Mouse (Mus musculus): ENCODE measurements around the gene Iqce. TPM values are rescaled to one million over a fixed set of nuclear protein-coding genes. Genes with fewer than 3 reads are reported as not detected.

Iqce gene
- polyA plus RNA-seq, 1 experiment = 27.9 TPM

GRCm38 (mm10) chr5:140651231-140651630 lies 50.9 kb downstream of the Iqce start:
- TF ChIP-seq CTCF (IDR thresholded peaks at IDR 0.05; ENCODE audit: borderline replicate concordance, insufficient read depth, low read length) (no peak), POLR2A (IDR thresholded peaks at IDR 0.05; ENCODE audit: low read depth, low read length) (no peak)
- Histone ChIP-seq H3K4me1 (ENCODE audit: control insufficient read depth, insufficient read depth, low read length) (0 out of 2 replicates have a peak, but pooled peaks cover 2% of the 10 kb centered on the region), H3K4me3 (ENCODE audit: insufficient read depth, low read length) (no peak overlapping the region), H3K27ac (ENCODE audit: insufficient read depth, low read length) (no peak overlapping the region)

GRCm38 (mm10) chr5:140649881-140650414 lies 52.2 kb downstream of the Iqce start:
- no peak overlapping the region for H3K4me3 ChIP-seq (ENCODE audit: insufficient read depth, low read length)
- H3K4me1 ChIP-seq (ENCODE audit: control insufficient read depth, insufficient read depth, low read length) = 0 out of 2 replicates have a peak, but pooled peaks cover 2% of the 10 kb centered on the region
- TF ChIP-seq CTCF (IDR thresholded peaks at IDR 0.05; ENCODE audit: borderline replicate concordance, insufficient read depth, low read length) = no peak
- no peak for TF ChIP-seq POLR2A (IDR thresholded peaks at IDR 0.05; ENCODE audit: low read depth, low read length)
- no peak overlapping the region for H3K27ac ChIP-seq (ENCODE audit: insufficient read depth, low read length)

- TF ChIP-seq CTCF (IDR thresholded peaks at IDR 0.05; ENCODE audit: borderline replicate concordance, insufficient read depth, low read length) = no peak
- TF ChIP-seq POLR2A (IDR thresholded peaks at IDR 0.05; ENCODE audit: low read depth, low read length) = peak; percentile 79
- H3K27ac ChIP-seq (ENCODE audit: insufficient read depth, low read length) = no peak overlapping the region
- peak overlapping the region; percentile 12; the same call in 1 of the 2 replicates for H3K4me3 ChIP-seq (ENCODE audit: insufficient read depth, low read length)
- 0 out of 2 replicates have a peak, but pooled peaks cover 2% of the 10 kb centered on the region for H3K4me1 ChIP-seq (ENCODE audit: control insufficient read depth, insufficient read depth, low read length)
Observed at GRCm38 (mm10) chr5:140649101-140649667, 53.0 kb downstream of the Iqce start.

GRCm38 (mm10) chr5:140648519-140649100 lies 53.6 kb downstream of the Iqce start, which contains the start of gene Ttyh3:
Ttyh3 (minus strand) TSS chr5:140649031.
- 0 out of 2 replicates have a peak, but pooled peaks cover 2% of the 10 kb centered on the region for H3K4me1 ChIP-seq (ENCODE audit: control insufficient read depth, insufficient read depth, low read length)
- peak within 1 kb of the TSS; percentile 84 for H3K4me3 ChIP-seq (ENCODE audit: insufficient read depth, low read length)
- H3K27ac ChIP-seq (ENCODE audit: insufficient read depth, low read length) = peak within 1 kb of the TSS; percentile 66
- no peak; the same call in 1 of the 2 replicates for TF ChIP-seq POLR2A (IDR thresholded peaks at IDR 0.05; ENCODE audit: low read depth, low read length)
- no peak for TF ChIP-seq CTCF (IDR thresholded peaks at IDR 0.05; ENCODE audit: borderline replicate concordance, insufficient read depth, low read length)

- TF ChIP-seq CTCF (IDR thresholded peaks at IDR 0.05; ENCODE audit: borderline replicate concordance, insufficient read depth, low read length) = no peak
- no peak for TF ChIP-seq POLR2A (IDR thresholded peaks at IDR 0.05; ENCODE audit: low read depth, low read length)
- Histone ChIP-seq H3K27ac (ENCODE audit: insufficient read depth, low read length) (peak overlapping the region; percentile 66), H3K4me3 (ENCODE audit: insufficient read depth, low read length) (peak overlapping the region; percentile 84), H3K4me1 (ENCODE audit: control insufficient read depth, insufficient read depth, low read length) (0 out of 2 replicates have a peak, but pooled peaks cover 1% of the 10 kb centered on the region)
Observed at GRCm38 (mm10) chr5:140647821-140648518, 54.2 kb downstream of the Iqce start.

GRCm38 (mm10) chr5:140647031-140647760 lies 55.0 kb downstream of the Iqce start:
- peak overlapping the region; percentile 84 for H3K4me3 ChIP-seq (ENCODE audit: insufficient read depth, low read length)
- TF ChIP-seq POLR2A (IDR thresholded peaks at IDR 0.05; ENCODE audit: low read depth, low read length) (peak; percentile 43; the same call in 1 of the 2 replicates), CTCF (IDR thresholded peaks at IDR 0.05; ENCODE audit: borderline replicate concordance, insufficient read depth, low read length) (no peak)
- H3K27ac ChIP-seq (ENCODE audit: insufficient read depth, low read length) = peak overlapping the region; percentile 66
- peaks cover 4% of the 10 kb centered on the region; the same call in 1 of the 2 replicates for H3K4me1 ChIP-seq (ENCODE audit: control insufficient read depth, insufficient read depth, low read length)

- Histone ChIP-seq H3K4me1 (ENCODE audit: control insufficient read depth, insufficient read depth, low read length) (peaks cover 11% of the 10 kb centered on the region; the same call in 1 of the 2 replicates), H3K4me3 (ENCODE audit: insufficient read depth, low read length) (no peak overlapping the region), H3K27ac (ENCODE audit: insufficient read depth, low read length) (no peak overlapping the region)
- TF ChIP-seq POLR2A (IDR thresholded peaks at IDR 0.05; ENCODE audit: low read depth, low read length) (no peak), CTCF (IDR thresholded peaks at IDR 0.05; ENCODE audit: borderline replicate concordance, insufficient read depth, low read length) (no peak)
Observed at GRCm38 (mm10) chr5:140646171-140646570, 56.0 kb downstream of the Iqce start.

GRCm38 (mm10) chr5:140645454-140645853 lies 56.7 kb downstream of the Iqce start:
- no peak overlapping the region for H3K4me3 ChIP-seq (ENCODE audit: insufficient read depth, low read length)
- TF ChIP-seq CTCF (IDR thresholded peaks at IDR 0.05; ENCODE audit: borderline replicate concordance, insufficient read depth, low read length) (no peak), POLR2A (IDR thresholded peaks at IDR 0.05; ENCODE audit: low read depth, low read length) (no peak)
- H3K4me1 ChIP-seq (ENCODE audit: control insufficient read depth, insufficient read depth, low read length) = peaks cover 18% of the 10 kb centered on the region
- no peak overlapping the region for H3K27ac ChIP-seq (ENCODE audit: insufficient read depth, low read length)

- no peak overlapping the region for H3K27ac ChIP-seq (ENCODE audit: insufficient read depth, low read length)
- peaks cover 18% of the 10 kb centered on the region for H3K4me1 ChIP-seq (ENCODE audit: control insufficient read depth, insufficient read depth, low read length)
- no peak overlapping the region for H3K4me3 ChIP-seq (ENCODE audit: insufficient read depth, low read length)
- TF ChIP-seq POLR2A (IDR thresholded peaks at IDR 0.05; ENCODE audit: low read depth, low read length) (no peak), CTCF (IDR thresholded peaks at IDR 0.05; ENCODE audit: borderline replicate concordance, insufficient read depth, low read length) (no peak)
Observed at GRCm38 (mm10) chr5:140644702-140645201, 57.4 kb downstream of the Iqce start.

All from embryonic fibroblast, embryonic 13.5 days (primary cell).